Mouse (Mus musculus): ENCODE data around the gene Gm49450.

- TF ChIP-seq CTCF (IDR thresholded peaks at IDR 0.05; ENCODE audit: borderline replicate concordance, insufficient read depth, low read length) (no peak), POLR2A (IDR thresholded peaks at IDR 0.05; ENCODE audit: low read depth, low read length) (no peak)
These were observed 60.3 kb downstream of the Gm49450 start for GRCm38 (mm10) chr15:98893036-98893435.
